Mouse (Mus musculus) adipocyte (in vitro differentiated cells): Measurements from ENCODE around the gene Zyg11a.
A peak's percentile ranks its signal among the peaks of the same experiment; 100 is the strongest.
"Not testable (repeated sequence)": the region's sequence is repeated elsewhere in the genome, so short reads cannot be mapped to it uniquely, and the experiment has no call there.

Experiments used
- DNase-seq: peaks from one replicate; pipeline ENCODE4 v3.0.0-alpha.2; 2016; ENCODE audit warnings: low spot score

Gene Zyg11a

GRCm38 (mm10) chr4:108217332-108218179 lies at the start of gene Zyg11a:
TSS of gene Zyg11a (minus strand) at chr4:108218048.
- no peak for DNase-seq

GRCm38 (mm10) chr4:108265774-108266173 lies 47.9 kb upstream of the Zyg11a start:
- no peak for DNase-seq

- no peak for DNase-seq
Observed at GRCm38 (mm10) chr4:108253317-108253716, 35.5 kb upstream of the Zyg11a start.

GRCm38 (mm10) chr4:108250501-108250900 lies 32.7 kb upstream of the Zyg11a start:
- no peak for DNase-seq

- no peak for DNase-seq
Observed at GRCm38 (mm10) chr4:108249314-108249713, 31.5 kb upstream of the Zyg11a start.

GRCm38 (mm10) chr4:108233654-108234053 lies 15.8 kb upstream of the Zyg11a start:
- no peak for DNase-seq

- peak; percentile 93 for DNase-seq
Observed at GRCm38 (mm10) chr4:108225341-108225872, 7.6 kb upstream of the Zyg11a start.

GRCm38 (mm10) chr4:108222507-108222906 lies 4.7 kb upstream of the Zyg11a start:
- no peak for DNase-seq

GRCm38 (mm10) chr4:108219019-108219418 lies 1.2 kb upstream of the Zyg11a start:
- no peak for DNase-seq

GRCm38 (mm10) chr4:108213023-108213422 lies 4.8 kb downstream of the Zyg11a start:
- no peak for DNase-seq

- DNase-seq = no peak
Observed at GRCm38 (mm10) chr4:108204629-108205028, 13.2 kb downstream of the Zyg11a start.

- DNase-seq = no peak
Observed at GRCm38 (mm10) chr4:108199236-108199635, 18.6 kb downstream of the Zyg11a start.

GRCm38 (mm10) chr4:108196277-108196855 lies 21.5 kb downstream of the Zyg11a start:
- DNase-seq = peak; percentile 8

GRCm38 (mm10) chr4:108192821-108193323 lies 25.0 kb downstream of the Zyg11a start:
- DNase-seq = no peak

GRCm38 (mm10) chr4:108182278-108182677 lies 35.6 kb downstream of the Zyg11a start:
- DNase-seq = no peak

GRCm38 (mm10) chr4:108168056-108168455 lies 49.8 kb downstream of the Zyg11a start:
- peak; percentile 40 for DNase-seq

- DNase-seq = no peak
Observed at GRCm38 (mm10) chr4:108166874-108167273, 51.0 kb downstream of the Zyg11a start.

GRCm38 (mm10) chr4:108165152-108165895 lies 52.5 kb downstream of the Zyg11a start, which contains the start of gene Echdc2:
TSS of gene Echdc2 (plus strand) at chr4:108165437.
- peak; percentile 73 for DNase-seq

- DNase-seq = no peak
Observed at GRCm38 (mm10) chr4:108163291-108163690, 54.6 kb downstream of the Zyg11a start.

GRCm38 (mm10) chr4:108161936-108162335 lies 55.9 kb downstream of the Zyg11a start:
- DNase-seq = no peak

- not testable (repeated sequence) for DNase-seq
Observed at GRCm38 (mm10) chr4:108155141-108155540, 62.7 kb downstream of the Zyg11a start.

- not testable (repeated sequence) for DNase-seq
Observed at GRCm38 (mm10) chr4:108145554-108145953, 72.3 kb downstream of the Zyg11a start.
